Mouse (Mus musculus) heart, embryonic 14.5 days (tissue): ENCODE measurements around the gene Gm10128. TPM values are rescaled to one million over a fixed set of nuclear protein-coding genes. Genes with fewer than 3 reads are reported as not detected.

ENCODE experiments used
- polyA plus RNA-seq: library from polyadenylated mRNA; unstranded; fragments of >200 nt; fragmentation: Nextera tagmentation; extraction: Ambion mirVana; gene quantifications from 2 replicates; pipeline ENCODE4 v1.2.1, GENCODE M21; 2014

Gm10128 gene
- polyA plus RNA-seq, 1 experiment from 2014 or later = not detected

Other genes starting within 250 kb of the Gm10128 start
- gene Gm3755, start 193.1 kb downstream of the Gm10128 start, polyA plus RNA-seq = not detected in 2 replicates
- gene Gm3752, start 160.2 kb downstream of the Gm10128 start, polyA plus RNA-seq = 1.5 TPM in 1 of 2 replicates, not detected in the other
- 0.62 and 0.70 TPM in 2 replicates for gene Gm3558, start 75.4 kb downstream of the Gm10128 start, polyA plus RNA-seq
- gene Gm10338, start 48.4 kb downstream of the Gm10128 start, polyA plus RNA-seq = not detected in 2 replicates
- not detected in 2 replicates for gene Gm26661, start 147.6 kb upstream of the Gm10128 start, polyA plus RNA-seq
- gene Flnb, start 174.0 kb upstream of the Gm10128 start, polyA plus RNA-seq = 10.0 and 11.2 TPM in 2 replicates